Mouse (Mus musculus): Measurements from ENCODE around the gene Ubl4b.

The Ubl4b gene

DNA sequence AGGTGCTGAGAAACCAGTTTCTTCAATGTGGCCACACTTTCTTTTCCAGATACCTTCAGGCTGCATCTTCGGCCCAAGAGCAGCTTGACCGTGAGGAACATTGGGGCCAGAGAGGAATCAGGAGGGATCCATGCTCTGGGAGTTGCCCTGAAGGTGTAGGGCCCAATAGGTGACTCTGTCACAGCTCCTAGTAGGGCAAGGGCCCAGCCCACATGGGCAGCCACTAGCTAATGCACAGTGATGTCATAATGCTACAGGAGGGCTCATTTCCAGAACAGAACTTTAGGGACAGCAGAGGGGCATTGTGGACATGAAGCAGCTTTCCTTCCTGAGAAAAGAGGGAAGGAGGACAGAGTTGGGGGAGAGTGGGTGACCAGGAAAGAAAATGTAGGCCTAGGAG lies at the start of gene Ubl4b:
TSS of gene Ubl4b (minus strand) at position 232 of the 400 bp plus-strand sequence.
- no peak for DNase-seq

DNA sequence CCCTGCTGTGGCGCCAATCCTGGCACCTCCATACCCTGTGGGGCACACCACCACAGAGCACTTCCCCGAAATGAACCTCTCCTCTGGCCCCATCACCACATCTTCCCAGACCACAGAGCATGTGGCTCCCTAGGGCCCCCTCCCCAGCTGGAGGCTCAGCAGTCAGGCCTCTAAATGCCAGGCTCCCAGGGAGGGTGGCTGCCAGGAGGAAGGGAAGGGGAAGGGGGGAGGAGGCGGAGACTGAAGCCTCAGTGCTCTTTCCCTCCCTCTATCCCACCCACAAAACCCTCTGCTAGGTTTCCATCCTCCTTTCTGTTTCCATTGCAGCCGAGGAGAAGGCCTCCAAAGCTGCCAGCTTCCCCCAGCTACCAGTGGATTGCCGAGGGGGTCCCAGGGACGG lies 45.3 kb upstream of the Ubl4b start:
- no peak for DNase-seq

DNA sequence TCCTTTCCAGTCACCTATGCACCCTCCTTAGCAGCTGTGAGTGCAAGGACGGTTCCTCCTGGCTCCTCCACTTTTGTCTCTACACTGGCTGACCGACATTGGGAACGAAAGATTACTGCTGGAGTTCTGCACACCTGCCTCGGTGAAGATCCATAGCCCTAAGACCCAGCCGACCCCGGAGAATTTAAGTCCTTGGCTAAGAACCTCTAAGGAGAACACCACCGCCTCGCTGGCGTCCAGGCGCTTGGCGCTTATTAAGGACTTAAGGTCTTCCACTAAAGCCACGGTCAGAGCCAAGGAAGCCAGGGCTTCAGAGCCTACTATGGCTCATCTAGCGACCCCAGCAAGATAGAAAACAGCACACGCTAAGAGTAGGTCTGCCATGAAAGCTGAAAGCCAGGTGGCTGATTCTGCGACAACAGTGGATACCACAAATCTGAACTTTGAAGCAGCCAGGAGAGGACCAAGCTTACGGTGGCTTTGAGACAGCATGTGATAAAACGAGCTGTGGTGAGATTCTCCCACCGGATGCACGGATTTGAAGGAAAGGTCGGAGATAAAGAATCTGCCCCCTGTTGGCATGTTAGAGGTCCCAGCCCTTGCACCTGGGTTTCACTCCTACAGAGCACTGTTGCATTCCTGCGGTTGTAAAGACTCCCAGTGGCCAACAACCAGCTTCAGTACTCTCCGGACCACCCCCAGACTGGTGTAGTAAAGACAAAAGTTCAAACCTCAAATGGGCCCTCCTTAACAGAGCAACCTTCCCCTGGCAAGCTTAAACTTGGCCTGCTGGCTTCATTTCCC lies 42.9 kb upstream of the Ubl4b start:
- no peak for DNase-seq

- DNase-seq, result no peak
Observed at GRCm38 (mm10) chr3:107597134-107597533, 42.3 kb upstream of the Ubl4b start.

DNA sequence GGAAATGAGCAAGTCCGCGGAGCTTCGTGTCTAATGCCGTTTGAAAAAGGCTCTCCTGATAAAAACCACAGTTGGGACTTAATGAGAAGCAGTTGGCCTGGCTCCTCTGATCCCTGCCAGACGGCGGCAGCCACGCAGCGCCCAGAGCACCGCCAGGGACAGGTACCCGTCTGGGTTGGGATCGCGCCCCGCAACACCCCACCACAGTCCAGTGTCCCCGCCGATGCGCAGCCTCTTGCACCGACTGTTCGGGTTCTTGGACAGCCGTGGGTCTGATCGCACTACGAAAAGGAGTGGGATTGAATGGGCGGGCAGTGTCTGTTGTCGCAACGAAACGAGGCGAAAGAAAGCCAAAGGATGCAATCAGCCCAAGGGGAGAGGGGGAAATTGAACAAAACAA lies 41.7 kb upstream of the Ubl4b start:
- DNase-seq, result peak; percentile 48 to 59

GRCm38 (mm10) chr3:107595938-107596461 lies 41.1 kb upstream of the Ubl4b start:
- DNase-seq, result no peak

GRCm38 (mm10) chr3:107595264-107595937 lies 40.5 kb upstream of the Ubl4b start:
- DNase-seq, result no peak

DNA sequence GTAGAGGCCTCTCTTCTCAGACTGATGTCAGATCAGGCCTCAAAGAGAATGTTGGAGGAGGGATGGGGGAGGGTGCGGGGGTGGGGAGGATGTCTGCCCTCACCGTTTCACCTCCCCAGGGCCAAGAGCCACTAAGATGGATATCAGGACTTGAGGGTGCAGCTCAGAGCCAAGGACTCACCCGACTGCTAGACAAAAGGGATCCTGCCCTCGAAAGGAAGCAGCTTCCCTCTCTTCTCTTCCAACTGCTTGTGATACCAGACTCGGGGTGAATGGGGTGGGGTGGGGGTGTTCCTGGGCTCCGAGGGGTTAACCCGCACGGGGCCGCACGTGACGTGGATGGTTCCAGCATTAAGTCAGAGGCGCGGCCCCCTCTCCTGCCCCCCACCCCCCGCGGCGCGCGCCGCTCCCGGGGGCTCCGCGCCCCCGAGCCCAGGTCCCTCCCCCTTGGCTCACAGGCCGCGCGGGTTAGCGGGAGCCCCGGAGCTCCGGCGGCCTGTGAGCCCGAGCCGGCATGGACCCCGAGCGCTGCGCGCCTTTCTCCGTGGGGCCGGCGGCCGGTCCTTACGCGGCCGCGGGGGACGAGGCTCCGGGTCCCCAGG lies 39.9 kb upstream of the Ubl4b start, which contains the start of gene Alx3:
TSS of gene Alx3 (plus strand) at position 370 of the 602 bp plus-strand sequence.
- no peak for DNase-seq

DNA sequence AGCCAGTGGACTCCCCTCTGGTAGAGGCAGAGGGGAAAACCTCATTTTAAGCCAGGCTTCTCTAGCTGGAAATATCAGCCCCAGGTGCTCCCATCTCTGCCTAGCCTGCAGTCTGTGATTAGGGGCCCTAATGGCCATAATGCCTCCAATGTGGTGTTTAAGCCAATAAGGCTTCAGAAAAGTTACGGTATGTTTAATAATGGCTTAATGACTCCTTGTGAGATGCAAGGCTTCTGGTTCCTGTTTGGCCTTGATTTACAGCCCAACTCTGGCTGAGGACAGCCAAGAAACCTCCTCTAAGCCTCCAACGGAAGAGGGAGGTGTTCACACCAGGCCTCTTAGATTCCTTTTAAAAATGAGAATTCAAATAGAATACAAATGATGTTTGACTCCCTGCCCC lies 38.8 kb upstream of the Ubl4b start:
- DNase-seq, result no peak

DNA sequence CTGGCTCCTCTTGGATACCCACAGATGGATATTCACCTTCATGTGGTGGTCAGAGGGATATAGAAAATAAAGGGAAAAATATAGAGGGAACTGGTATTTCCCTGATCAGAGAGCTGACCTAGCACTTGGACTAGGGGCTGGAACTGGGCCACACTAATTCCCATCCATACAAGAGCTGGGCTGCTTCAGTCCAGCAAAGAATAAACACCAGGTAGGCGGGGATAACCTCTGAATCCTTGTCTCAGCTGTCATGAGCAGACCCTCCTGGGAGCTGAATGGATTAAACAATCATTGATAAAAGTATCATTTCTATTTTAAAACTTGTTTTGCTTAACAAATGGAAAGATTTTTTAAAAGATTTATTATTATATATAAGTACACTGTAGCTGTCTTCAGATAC lies 36.7 kb upstream of the Ubl4b start:
- DNase-seq, result no peak

- no peak for DNase-seq
Observed at GRCm38 (mm10) chr3:107586504-107586903, 31.6 kb upstream of the Ubl4b start.

GRCm38 (mm10) chr3:107583893-107584292 lies 29.0 kb upstream of the Ubl4b start:
- DNase-seq, result no peak

DNA sequence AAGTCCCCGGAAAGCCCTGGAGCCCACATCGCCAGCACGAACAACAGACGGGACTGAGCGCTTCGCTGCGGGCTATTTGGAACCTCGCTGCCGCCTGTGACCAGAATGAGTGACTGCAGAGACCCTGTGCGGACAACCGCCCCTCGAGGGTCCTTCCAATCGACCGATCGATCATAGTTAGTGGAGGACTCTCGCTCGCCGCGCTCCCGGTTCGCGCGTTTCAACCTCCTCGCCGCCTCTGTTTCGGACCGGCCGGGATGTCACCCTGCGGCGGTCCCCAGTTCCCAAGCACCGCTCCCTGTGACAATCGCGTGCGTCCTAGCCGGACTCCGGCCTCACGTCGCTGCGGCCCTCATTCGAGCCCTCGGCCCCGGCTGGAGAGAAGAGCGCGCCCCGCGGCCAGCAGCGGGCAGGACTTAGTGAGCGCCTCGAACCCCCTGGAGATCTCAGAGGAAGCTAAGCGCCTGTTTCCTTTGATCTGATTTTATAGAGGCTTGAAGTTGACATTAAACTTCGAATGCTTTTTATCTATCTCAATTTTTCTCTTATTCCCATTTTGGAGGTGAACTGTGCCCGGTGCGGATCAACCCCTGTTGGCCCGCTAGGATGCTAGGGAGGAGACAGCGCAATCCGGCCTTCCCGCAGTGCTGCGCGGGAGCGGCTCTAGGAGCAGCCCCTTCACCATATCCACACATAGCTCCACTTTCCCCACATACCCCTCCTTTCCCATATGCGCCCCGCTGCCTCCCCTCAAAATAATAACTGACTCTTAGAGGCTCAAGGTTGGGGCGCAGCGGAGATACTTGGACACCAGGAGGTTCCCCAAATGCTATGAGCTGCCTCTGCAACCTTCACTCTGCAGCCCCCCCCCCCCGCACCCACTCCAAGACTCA lies 28.2 kb upstream of the Ubl4b start:
- DNase-seq, result peak in 1 of 2 experiments; percentile 33

GRCm38 (mm10) chr3:107582130-107582874 lies 27.4 kb upstream of the Ubl4b start:
- no peak for DNase-seq

- no peak for DNase-seq
Observed at GRCm38 (mm10) chr3:107581103-107582010, 26.5 kb upstream of the Ubl4b start.

GRCm38 (mm10) chr3:107579466-107579865 lies 24.6 kb upstream of the Ubl4b start:
- DNase-seq, result peak; percentile 90 to 94

GRCm38 (mm10) chr3:107577810-107578390 lies 23.0 kb upstream of the Ubl4b start:
- no peak for DNase-seq

DNA sequence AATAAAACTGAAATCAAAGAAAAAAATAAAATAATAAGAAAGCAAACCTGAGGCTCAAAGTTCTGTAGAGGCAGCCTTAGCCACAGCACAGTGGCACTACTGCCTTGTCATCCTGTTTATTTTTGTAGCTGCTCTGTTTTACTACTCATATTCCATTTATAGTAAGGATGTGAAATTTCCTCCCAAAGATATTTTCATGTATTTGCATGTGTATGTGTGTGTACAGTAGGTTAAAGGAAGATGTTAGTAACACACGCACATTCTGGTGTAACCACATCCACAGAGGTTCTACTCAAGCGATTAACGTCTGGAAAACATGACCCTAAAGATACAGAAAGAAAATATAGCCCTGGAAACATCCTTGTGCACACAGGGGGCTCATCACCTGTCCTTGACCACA lies 21.9 kb upstream of the Ubl4b start:
- no peak for DNase-seq

DNA sequence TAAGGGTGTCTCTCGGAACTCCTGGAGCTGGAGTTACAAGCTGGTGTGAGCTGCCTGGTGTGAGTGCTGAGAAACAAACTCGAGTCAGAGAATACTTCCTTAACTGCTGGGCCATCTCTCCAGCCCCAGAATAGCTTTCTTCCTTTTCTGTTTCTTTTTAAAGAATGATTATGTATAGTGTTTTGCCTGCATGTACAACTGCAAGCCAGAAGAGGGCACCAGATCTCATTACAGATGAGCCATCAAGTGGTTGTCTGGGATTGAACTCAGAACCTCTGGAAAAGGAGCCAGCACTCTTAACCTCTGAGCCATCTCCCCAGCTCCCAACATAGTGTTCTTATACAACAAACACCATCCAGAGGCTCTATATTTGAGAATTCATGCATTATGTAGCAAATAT lies 16.3 kb upstream of the Ubl4b start:
- DNase-seq, result no peak

DNA sequence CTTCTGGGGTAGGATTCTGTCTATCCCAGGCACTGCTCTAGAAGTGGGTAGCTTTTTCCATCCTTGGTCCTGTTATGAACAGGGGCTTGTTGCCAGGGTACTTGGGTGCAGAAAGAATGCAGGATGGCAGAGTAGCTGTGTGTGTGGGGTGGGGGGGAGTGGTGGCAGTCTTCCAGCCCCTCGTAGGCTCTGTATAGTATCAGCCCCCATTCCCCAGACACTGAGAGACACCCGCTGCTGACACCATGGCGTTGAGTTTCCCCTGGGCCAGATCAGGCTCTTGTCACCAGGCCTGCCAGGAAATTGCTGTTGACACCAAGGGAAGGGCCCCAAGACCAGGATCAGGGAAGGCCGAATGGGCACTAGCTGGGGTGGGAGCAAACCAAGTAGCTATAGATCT lies 13.8 kb upstream of the Ubl4b start:
- no peak for DNase-seq

All from cerebellum, postnatal 14 days (tissue).